Mouse (Mus musculus): ENCODE data around the gene Fbxw8. TPM values are rescaled to one million over a fixed set of nuclear protein-coding genes. Genes with fewer than 3 reads are reported as not detected.

Fbxw8 gene
- total and polyA plus RNA-seq, 2 experiments from 2014 or later: 16.5 to 49.7 TPM

DNA sequence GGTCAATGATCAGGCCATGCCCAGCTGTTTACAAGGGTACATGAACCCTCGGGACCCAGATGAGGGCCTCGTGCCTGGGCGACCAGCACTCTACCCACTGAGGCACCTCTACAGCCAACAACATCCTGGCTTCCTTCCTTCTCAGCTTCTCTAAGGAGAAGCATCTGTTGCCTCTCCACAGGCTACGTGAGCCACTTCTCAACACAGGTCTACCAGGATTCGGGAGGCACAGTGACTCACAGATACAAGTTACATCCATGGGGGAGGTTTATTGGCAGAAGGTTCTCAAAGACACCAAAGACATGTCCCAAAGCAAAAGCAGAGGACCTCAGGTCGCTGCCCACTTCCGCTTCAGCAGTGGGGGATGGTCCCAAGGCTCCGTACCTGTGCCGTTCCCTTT, 35.2 kb upstream of the Fbxw8 start:
- H3K36me3 ChIP-seq (replicated peaks; ENCODE audit: control insufficient read depth, insufficient read depth, low read length): no peaks in the 10 kb centered on the region
- 73% methylated on average over 9 of the region's 9 CpGs for WGBS
- H3K27ac ChIP-seq (ENCODE audit: low read depth): no peak overlapping the region
- H3K27me3 ChIP-seq (ENCODE audit: control insufficient read depth, insufficient read depth, low read length): peaks cover 36% of the 10 kb centered on the region
- TF ChIP-seq EP300 (IDR thresholded peaks at IDR 0.05; ENCODE audit: low read depth) (no peak), CTCF (IDR thresholded peaks at IDR 0.05; ENCODE audit: low read depth) (no peak)
- no peak overlapping the region for H3K4me2 ChIP-seq (ENCODE audit: low read depth, low read length)
- ATAC-seq (ENCODE audit: insufficient read depth, low read depth) (no peak), DNase-seq (ENCODE audit: low spot score) (no peak)
- H3K9ac ChIP-seq (replicated peaks; ENCODE audit: low read depth, low read length): no peak overlapping the region
- H3K9me3 ChIP-seq (replicated peaks; ENCODE audit: control insufficient read depth, low read length): no peaks in the 10 kb centered on the region
- no peaks in the 10 kb centered on the region for H3K4me1 ChIP-seq (ENCODE audit: control insufficient read depth, insufficient read depth)
- no peak overlapping the region for H3K4me3 ChIP-seq (ENCODE audit: low read depth, low read length)

DNA sequence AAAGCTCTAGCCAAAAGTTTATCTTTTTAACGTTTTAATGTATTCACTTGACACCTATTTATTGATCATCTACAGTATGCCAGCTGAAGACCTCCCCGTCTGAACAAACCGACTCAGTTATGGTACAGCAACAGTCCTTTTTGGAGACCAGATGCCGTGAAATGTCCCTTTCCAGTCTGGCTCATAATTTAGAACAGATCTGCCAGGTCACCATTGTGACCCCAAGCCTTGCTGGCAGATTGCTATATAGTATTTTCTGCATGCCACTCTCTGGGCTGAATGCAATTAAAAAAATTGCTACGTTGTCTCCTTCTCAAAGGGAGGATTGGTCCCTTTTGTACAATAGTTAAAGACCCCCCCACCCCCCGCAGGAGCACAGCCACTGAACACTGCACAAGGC, 33.1 kb upstream of the Fbxw8 start:
- no peak overlapping the region for H3K4me3 ChIP-seq (ENCODE audit: low read depth, low read length)
- TF ChIP-seq CTCF (IDR thresholded peaks at IDR 0.05; ENCODE audit: low read depth): no peak
- TF ChIP-seq EP300 (IDR thresholded peaks at IDR 0.05; ENCODE audit: low read depth): no peak
- H3K27me3 ChIP-seq (ENCODE audit: control insufficient read depth, insufficient read depth, low read length): peaks cover 36% of the 10 kb centered on the region
- H3K9me3 ChIP-seq (replicated peaks; ENCODE audit: control insufficient read depth, low read length): no peaks in the 10 kb centered on the region
- H3K36me3 ChIP-seq (replicated peaks; ENCODE audit: control insufficient read depth, insufficient read depth, low read length): no peaks in the 10 kb centered on the region
- WGBS: 65% methylated on average over 6 of the region's 6 CpGs
- no peak for DNase-seq (ENCODE audit: low spot score)
- H3K27ac ChIP-seq (ENCODE audit: low read depth): no peak overlapping the region
- no peaks in the 10 kb centered on the region for H3K4me1 ChIP-seq (ENCODE audit: control insufficient read depth, insufficient read depth)
- H3K4me2 ChIP-seq (ENCODE audit: low read depth, low read length): no peak overlapping the region
- no peak for ATAC-seq (ENCODE audit: insufficient read depth, low read depth)
- no peak overlapping the region for H3K9ac ChIP-seq (replicated peaks; ENCODE audit: low read depth, low read length)

DNA sequence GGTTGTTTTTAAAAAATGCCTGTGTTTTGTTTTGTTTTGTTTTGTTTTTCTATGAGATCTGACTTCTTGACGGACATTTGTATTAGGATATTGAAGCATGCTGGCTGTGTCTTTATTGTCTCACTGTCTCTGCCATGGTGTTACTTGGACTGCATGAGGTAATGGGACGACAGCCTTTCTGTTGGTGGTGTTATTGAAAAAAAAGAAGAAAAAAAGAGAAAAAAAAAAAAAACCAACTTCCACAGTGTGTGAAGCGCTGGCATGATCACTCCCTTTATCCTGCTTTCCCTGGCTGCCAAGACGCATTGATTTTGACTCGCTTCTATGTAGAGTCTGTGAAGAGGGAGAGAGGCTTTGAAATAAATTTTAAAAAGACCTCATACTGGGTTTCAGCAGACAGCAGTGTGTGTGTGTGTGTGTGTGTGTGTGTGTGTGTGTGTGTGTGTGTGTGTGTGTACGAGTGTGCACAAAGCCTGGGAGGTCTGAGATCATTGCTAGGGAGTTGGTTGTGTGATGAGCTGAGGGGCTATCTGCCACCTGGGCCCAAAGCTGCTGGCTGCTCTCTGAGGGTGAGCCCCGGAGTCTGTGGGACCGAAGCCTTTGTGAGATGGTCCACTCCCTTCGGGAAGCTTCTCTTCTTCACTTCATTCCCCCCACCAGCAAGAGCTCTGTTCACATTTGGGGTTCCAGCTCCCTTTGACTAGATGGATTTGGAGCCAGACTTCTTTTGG, 31.8 kb upstream of the Fbxw8 start:
- TF ChIP-seq EP300 (IDR thresholded peaks at IDR 0.05; ENCODE audit: low read depth) (no peak), CTCF (IDR thresholded peaks at IDR 0.05; ENCODE audit: low read depth) (no peak)
- ATAC-seq (ENCODE audit: insufficient read depth, low read depth): no peak
- Histone ChIP-seq H3K27ac (ENCODE audit: low read depth) (no peak overlapping the region), H3K36me3 (replicated peaks; ENCODE audit: control insufficient read depth, insufficient read depth, low read length) (no peaks in the 10 kb centered on the region), H3K4me1 (ENCODE audit: control insufficient read depth, insufficient read depth) (no peaks in the 10 kb centered on the region), H3K9ac (replicated peaks; ENCODE audit: low read depth, low read length) (no peak overlapping the region), H3K9me3 (replicated peaks; ENCODE audit: control insufficient read depth, low read length) (no peaks in the 10 kb centered on the region), H3K4me3 (ENCODE audit: low read depth, low read length) (no peak overlapping the region), H3K4me2 (ENCODE audit: low read depth, low read length) (no peak overlapping the region), H3K27me3 (ENCODE audit: control insufficient read depth, insufficient read depth, low read length) (peaks cover 27% of the 10 kb centered on the region)
- no peak for DNase-seq (ENCODE audit: low spot score)
- WGBS: 79% methylated on average over 9 of the region's 9 CpGs

DNA sequence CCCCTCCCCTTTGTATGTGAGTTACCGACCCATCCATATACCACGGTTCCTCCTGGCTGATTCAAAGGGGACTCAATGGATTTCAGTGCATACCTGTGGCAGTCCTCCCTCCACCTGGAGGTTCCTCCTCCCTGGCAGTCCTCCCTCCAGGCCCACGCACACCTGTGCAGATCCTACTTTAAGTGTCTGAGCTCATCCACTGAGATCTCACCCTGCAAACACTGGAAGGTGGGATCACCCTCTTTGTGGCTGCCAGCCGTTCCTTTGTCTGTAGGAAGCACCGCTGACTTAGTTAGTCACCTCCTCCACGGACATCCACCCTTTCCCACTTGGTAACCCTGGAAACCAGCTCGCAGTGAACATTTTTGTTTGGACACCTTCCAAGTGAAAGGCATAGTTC, 22.4 kb upstream of the Fbxw8 start:
- WGBS: 58% methylated on average over 7 of the region's 7 CpGs

DNA sequence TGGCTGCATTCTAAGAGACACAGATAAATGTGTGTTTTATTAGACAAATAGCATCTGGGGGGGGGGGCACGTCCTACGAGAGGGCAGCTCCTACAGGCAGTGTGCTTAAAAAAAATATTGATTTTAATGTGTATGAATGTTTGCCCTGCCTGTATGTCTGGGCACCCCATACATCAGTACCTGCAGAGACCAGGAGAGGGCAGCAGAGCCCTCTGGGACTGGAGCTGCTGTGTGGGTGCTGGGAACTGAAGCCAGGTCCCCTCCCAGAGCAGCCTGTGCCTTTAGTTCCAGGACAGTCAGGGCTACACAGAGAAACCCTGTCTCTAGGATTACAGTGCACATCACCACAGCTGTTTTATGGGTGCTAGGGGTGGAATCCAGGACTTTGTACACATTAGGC, 19.9 kb upstream of the Fbxw8 start:
- Histone ChIP-seq H3K4me3 (ENCODE audit: low read depth, low read length) (no peak overlapping the region), H3K9ac (replicated peaks; ENCODE audit: low read depth, low read length) (no peak overlapping the region), H3K4me1 (ENCODE audit: control insufficient read depth, insufficient read depth) (0 out of 2 replicates have a peak, but pooled peaks cover 4% of the 10 kb centered on the region), H3K27me3 (ENCODE audit: control insufficient read depth, insufficient read depth, low read length) (peaks cover 63% of the 10 kb centered on the region), H3K9me3 (replicated peaks; ENCODE audit: control insufficient read depth, low read length) (peaks cover 4% of the 10 kb centered on the region; the same call in 1 of the 2 replicates), H3K4me2 (ENCODE audit: low read depth, low read length) (no peak overlapping the region), H3K36me3 (replicated peaks; ENCODE audit: control insufficient read depth, insufficient read depth, low read length) (no peaks in the 10 kb centered on the region), H3K27ac (ENCODE audit: low read depth) (no peak overlapping the region)
- WGBS: 32% methylated on average over 2 of the region's 2 CpGs
- DNase-seq (ENCODE audit: low spot score) (no peak), ATAC-seq (ENCODE audit: insufficient read depth, low read depth) (no peak)
- TF ChIP-seq CTCF (IDR thresholded peaks at IDR 0.05; ENCODE audit: low read depth): no peak
- TF ChIP-seq EP300 (IDR thresholded peaks at IDR 0.05; ENCODE audit: low read depth): no peak

More for the DNA sequence above, 22.4 kb upstream of the Fbxw8 start:
- Histone ChIP-seq H3K4me3 (ENCODE audit: low read depth, low read length) (no peak overlapping the region), H3K9ac (replicated peaks; ENCODE audit: low read depth, low read length) (no peak overlapping the region), H3K9me3 (replicated peaks; ENCODE audit: control insufficient read depth, low read length) (peaks cover 4% of the 10 kb centered on the region; the same call in 1 of the 2 replicates), H3K4me1 (ENCODE audit: control insufficient read depth, insufficient read depth) (no peaks in the 10 kb centered on the region), H3K27ac (ENCODE audit: low read depth) (no peak overlapping the region), H3K4me2 (ENCODE audit: low read depth, low read length) (no peak overlapping the region), H3K36me3 (replicated peaks; ENCODE audit: control insufficient read depth, insufficient read depth, low read length) (no peaks in the 10 kb centered on the region), H3K27me3 (ENCODE audit: control insufficient read depth, insufficient read depth, low read length) (peaks cover 38% of the 10 kb centered on the region)
- ATAC-seq (ENCODE audit: insufficient read depth, low read depth): no peak
- DNase-seq (ENCODE audit: low spot score): no peak
- TF ChIP-seq CTCF (IDR thresholded peaks at IDR 0.05; ENCODE audit: low read depth): no peak
- TF ChIP-seq EP300 (IDR thresholded peaks at IDR 0.05; ENCODE audit: low read depth): no peak

Measured in heart, postnatal 0 days (tissue).